9 mouse cellular contexts compared by ENCODE assay signal in the genomic region with DNA sequence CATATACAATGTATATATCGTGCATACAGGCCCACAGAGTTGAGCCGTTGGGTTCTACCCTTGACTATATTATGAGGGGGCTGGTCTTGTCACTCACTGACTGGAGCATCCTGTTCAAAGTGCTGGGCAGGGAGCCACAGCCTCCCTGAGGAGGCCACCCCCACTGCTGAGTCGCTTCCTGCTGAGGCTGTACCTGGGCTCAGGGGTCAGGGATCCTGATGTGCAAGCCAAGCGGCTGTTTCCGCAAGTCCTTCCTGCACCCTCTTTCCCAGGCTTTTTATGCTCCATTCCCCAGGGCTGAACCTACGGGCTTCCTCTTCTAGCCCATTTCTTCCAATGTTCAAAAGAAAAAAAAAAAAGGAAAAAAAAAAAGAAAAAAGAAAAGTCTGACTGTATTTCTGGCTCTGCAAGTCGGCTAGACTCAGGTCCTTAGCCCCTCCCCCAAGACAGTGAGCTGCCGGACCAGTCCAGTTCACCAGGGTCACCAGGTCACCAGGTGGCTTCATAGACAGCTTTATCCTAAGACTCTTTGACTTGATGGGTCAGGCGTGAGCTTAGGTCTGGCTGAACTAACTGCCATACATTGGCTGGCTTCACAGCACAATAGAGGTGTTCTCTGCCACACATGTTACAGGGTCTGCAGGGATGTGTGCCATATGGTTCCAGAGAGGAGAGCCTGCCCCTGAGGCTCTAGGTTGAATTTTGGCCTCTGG.
A peak's percentile ranks its signal among the peaks of the same experiment; 100 is the strongest.
DNase-seq lines count a peak whose midpoint lies in the region; ATAC-seq and TF ChIP-seq lines count a peak whose summit lies in the region.
"Had no signal": no experiment of that assay in that cellular context is flagged by ENCODE, and none has a peak within 500 bp of the region (broad histone marks: within the 10 kb centered on the region; RNA-seq: fewer than 3 reads in every experiment).

No protein-coding gene starts in this region.

- no peaks in the 10 kb centered on the region for H3K79me2 ChIP-seq in heart, adult 2 months (replicated peaks; ENCODE audit: control insufficient read depth, insufficient read depth, low read length)

- peak; percentile 47; the same call in 1 of the 2 replicates for TF ChIP-seq POLR2A in heart, adult 2 months (IDR thresholded peaks at IDR 0.05; ENCODE audit: insufficient read depth, low read depth, low read length)

- H3K4me3 ChIP-seq in forebrain, embryonic 10.5 days = no peak overlapping the region
- no peak overlapping the region for H3K4me3 ChIP-seq in forebrain, postnatal 0 days (ENCODE audit: low read depth, low read length)
- H3K4me3 ChIP-seq in heart, adult 2 months = peak overlapping the region; percentile 18; the same call in 1 of the 2 replicates
- H3K4me3 ChIP-seq in midbrain, embryonic 11.5 days (ENCODE audit: low read depth, low read length) = no peak overlapping the region
- no peak overlapping the region for H3K4me3 ChIP-seq in midbrain, embryonic 10.5 days

- no peak for ATAC-seq in forebrain, postnatal 0 days
- ATAC-seq in midbrain, embryonic 11.5 days (ENCODE audit: low FRiP score) = no peak
- ATAC-seq: CD4-positive, CD25-positive, alpha-beta regulatory T cell, adult 4 months had no signal

- peaks cover 62% of the 10 kb centered on the region for H3K4me1 ChIP-seq in forebrain, embryonic 10.5 days
- peaks cover 8% of the 10 kb centered on the region; the same call in 1 of the 2 replicates for H3K4me1 ChIP-seq in forebrain, postnatal 0 days (ENCODE audit: insufficient read depth)
- H3K4me1 ChIP-seq in heart, adult 2 months (ENCODE audit: control insufficient read depth, insufficient read depth, low read length) = peaks cover 17% of the 10 kb centered on the region
- peaks cover 25% of the 10 kb centered on the region for H3K4me1 ChIP-seq in midbrain, embryonic 11.5 days (ENCODE audit: control insufficient read depth, insufficient read depth, low read length)
- peaks cover 61% of the 10 kb centered on the region for H3K4me1 ChIP-seq in midbrain, embryonic 10.5 days

- WGBS in forebrain, embryonic 10.5 days = 58% methylated on average over 9 of the region's 9 CpGs
- WGBS in forebrain, postnatal 0 days = 67% methylated on average over 9 of the region's 9 CpGs
- WGBS in heart, adult 2 months = 36% methylated on average over 9 of the region's 9 CpGs
- WGBS in midbrain, embryonic 11.5 days = 62% methylated on average over 9 of the region's 9 CpGs
- WGBS in midbrain, embryonic 10.5 days = 63% methylated on average over 9 of the region's 9 CpGs

- no peak overlapping the region for H3K9ac ChIP-seq in forebrain, postnatal 0 days
- H3K9ac ChIP-seq in heart, adult 2 months (ENCODE audit: low read depth, low read length) = no peak overlapping the region; the same call in 1 of the 2 replicates
- no peak overlapping the region for H3K9ac ChIP-seq in midbrain, embryonic 11.5 days (ENCODE audit: low read length)

- TF ChIP-seq CTCF in forebrain, postnatal 0 days (IDR thresholded peaks at IDR 0.05; ENCODE audit: low read depth) = no peak
- TF ChIP-seq CTCF in heart, adult 2 months (IDR thresholded peaks at IDR 0.05) = no peak

- TF ChIP-seq EP300 in heart, adult 2 months (IDR thresholded peaks at IDR 0.05; ENCODE audit: insufficient read depth, low read depth, low read length) = peak; percentile 95

- H3K4me2 ChIP-seq in forebrain, postnatal 0 days (ENCODE audit: low read depth) = no peak overlapping the region
- no peak overlapping the region for H3K4me2 ChIP-seq in midbrain, embryonic 11.5 days

- H3K9me3 ChIP-seq in forebrain, embryonic 10.5 days = no peaks in the 10 kb centered on the region
- H3K9me3 ChIP-seq in forebrain, postnatal 0 days (ENCODE audit: low read length) = no peaks in the 10 kb centered on the region
- H3K9me3 ChIP-seq in midbrain, embryonic 11.5 days (ENCODE audit: control insufficient read depth, low read length) = no peaks in the 10 kb centered on the region
- H3K9me3 ChIP-seq in midbrain, embryonic 10.5 days (replicated peaks) = no peaks in the 10 kb centered on the region

- no peak for DNase-seq in forebrain, embryonic 10.5 days (ENCODE audit: extremely low spot score, low spot score)
- DNase-seq in forebrain, postnatal 0 days = no peak
- DNase-seq in 416B (ENCODE audit: low read depth) = peak; percentile 65
- peak; percentile 68 to 80 for DNase-seq in heart, adult 2 months
- peak; percentile 83 for DNase-seq in kidney, postnatal 10 days
- DNase-seq in midbrain, embryonic 11.5 days (ENCODE audit: low spot score, missing footprints) = no peak
- no peak for DNase-seq in frontal cortex, postnatal 14 days (ENCODE audit: low spot score in 2 of 2)
- DNase-seq in midbrain, embryonic 10.5 days (ENCODE audit: low spot score) = no peak

- H3K27me3 ChIP-seq in forebrain, embryonic 10.5 days (ENCODE audit: poor library complexity, severe bottlenecking) = peaks cover 17% of the 10 kb centered on the region
- no peaks in the 10 kb centered on the region for H3K27me3 ChIP-seq in forebrain, postnatal 0 days (ENCODE audit: insufficient read depth, low read length)
- no peaks in the 10 kb centered on the region for H3K27me3 ChIP-seq in heart, adult 2 months (ENCODE audit: control insufficient read depth, insufficient read depth, low read length)
- H3K27me3 ChIP-seq in midbrain, embryonic 11.5 days (ENCODE audit: control insufficient read depth, insufficient read depth, low read length) = peaks cover 2% of the 10 kb centered on the region; the same call in 1 of the 2 replicates
- peaks cover 20% of the 10 kb centered on the region for H3K27me3 ChIP-seq in midbrain, embryonic 10.5 days (ENCODE audit: low read depth, poor library complexity, severe bottlenecking)

- no peaks in the 10 kb centered on the region for H3K36me3 ChIP-seq in forebrain, embryonic 10.5 days (replicated peaks)
- H3K36me3 ChIP-seq in forebrain, postnatal 0 days (ENCODE audit: insufficient read depth) = no peaks in the 10 kb centered on the region
- H3K36me3 ChIP-seq in heart, adult 2 months (ENCODE audit: control insufficient read depth, insufficient read depth, low read length) = no peaks in the 10 kb centered on the region
- H3K36me3 ChIP-seq in midbrain, embryonic 11.5 days (ENCODE audit: control insufficient read depth, insufficient read depth, low read length) = no peaks in the 10 kb centered on the region
- H3K36me3 ChIP-seq in midbrain, embryonic 10.5 days = no peaks in the 10 kb centered on the region

- H3K27ac ChIP-seq in forebrain, embryonic 10.5 days = 0 out of 2 replicates have a peak overlapping the region, but pooled peaks have one; percentile 8
- no peak overlapping the region for H3K27ac ChIP-seq in forebrain, postnatal 0 days (ENCODE audit: low read depth, low read length)
- peak overlapping the region; percentile 94 for H3K27ac ChIP-seq in heart, adult 2 months
- no peak overlapping the region for H3K27ac ChIP-seq in midbrain, embryonic 11.5 days (ENCODE audit: low read depth, low read length)
- H3K27ac ChIP-seq in midbrain, embryonic 10.5 days (replicated peaks) = no peak overlapping the region

- intact Hi-C loops in heart, adult 2 months (cut with DNase I) = loop anchor here (1.0 kb wide), 1 partner anchor 16 kb away; no protein-coding TSS in a partner anchor

Comparison
In these comparisons a context has a peak if more than half of its experiments do, and no peak if none do; other contexts are left out.
1. H3K27ac ChIP-seq: peak in forebrain, embryonic 10.5 days (single experiment) and heart, adult 2 months (single experiment); none in forebrain, postnatal 0 days (single experiment), midbrain, embryonic 11.5 days (single experiment) and midbrain, embryonic 10.5 days (single experiment).
2. DNase-seq: peak in 416B (single experiment), heart, adult 2 months (2 of 2) and kidney, postnatal 10 days (single experiment); none in forebrain, embryonic 10.5 days (single experiment), forebrain, postnatal 0 days (single experiment), midbrain, embryonic 11.5 days (single experiment), frontal cortex, postnatal 14 days (0 of 2) and midbrain, embryonic 10.5 days (single experiment).